Mouse (Mus musculus): ENCODE data around the gene BC049352. TPM values are rescaled to one million over a fixed set of nuclear protein-coding genes. Genes with fewer than 3 reads are reported as not detected.

The BC049352 gene
- total RNA-seq, 1 experiment from 2014 or later = not detected

DNA sequence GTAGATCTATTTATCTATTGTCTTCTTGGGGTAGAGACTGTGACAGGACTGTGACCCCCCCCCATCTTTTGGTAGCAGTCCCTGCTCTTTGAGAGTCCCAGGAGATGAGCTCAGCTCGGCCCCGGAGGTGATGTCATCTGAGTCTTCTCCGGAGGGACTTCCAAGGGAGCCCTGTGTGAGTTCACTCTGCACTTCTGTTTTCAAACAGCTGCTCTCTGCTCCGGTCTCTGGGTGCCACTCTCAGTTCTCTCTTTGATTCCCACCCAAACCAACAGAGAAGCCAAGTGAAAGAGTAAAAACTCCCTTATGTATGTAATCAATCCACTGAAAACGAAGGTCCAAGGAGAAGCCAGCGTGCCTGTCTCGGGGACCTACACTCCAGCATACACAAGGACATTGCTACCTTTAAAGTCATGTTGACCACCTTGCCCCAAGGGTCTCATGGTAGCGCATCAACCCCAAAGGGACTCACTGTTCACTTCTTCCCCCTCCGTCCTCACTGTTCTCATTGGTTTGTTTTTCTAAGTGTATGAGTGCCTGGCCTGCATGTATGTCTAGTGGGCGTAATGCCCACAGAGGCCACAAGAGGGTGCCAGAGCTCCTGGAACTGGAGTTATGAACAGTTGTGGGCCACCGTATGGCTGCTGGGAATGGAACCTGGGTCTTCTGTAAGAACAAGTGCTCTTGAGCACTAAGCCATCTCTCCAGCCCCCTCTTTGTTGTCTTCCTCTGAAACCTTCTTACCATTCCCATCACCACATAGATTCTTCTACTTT, 117.6 kb downstream of the BC049352 start:
- DNase-seq = peak; percentile 36

Small RNA genes lying within 50 kb of the gene (microRNA-seq; reads per million reads assigned to microRNA genes)
- gene Mir7086 = 0 reads per million in 2 experiments

Other genes starting within 250 kb of the BC049352 start
- 89.5 and 100 TPM in 2 replicates for gene Ube4a, start 216.4 kb upstream of the BC049352 start, total RNA-seq (2021)
- 2.2 and 14.5 TPM in 2 replicates for gene Cd3g, start 201.6 kb upstream of the BC049352 start, total RNA-seq (2021)
- gene Cd3d, start 200.2 kb upstream of the BC049352 start, total RNA-seq (2021) = 1.5 and 12.5 TPM in 2 replicates
- gene Cd3e, start 172.4 kb upstream of the BC049352 start, total RNA-seq (2021) = 1.8 and 19.1 TPM in 2 replicates
- 13.0 and 15.3 TPM in 2 replicates for gene Mpzl2, start 142.2 kb upstream of the BC049352 start, total RNA-seq (2021)
- gene Mpzl3, start 126.8 kb upstream of the BC049352 start, total RNA-seq (2021) = 5.2 and 7.7 TPM in 2 replicates
- gene Jaml, start 102.8 kb upstream of the BC049352 start, total RNA-seq (2021) = 1.0 and 3.4 TPM in 2 replicates
- gene Scn2b, start 64.2 kb upstream of the BC049352 start, total RNA-seq (2021) = 7.6 and 8.6 TPM in 2 replicates
- 0.56 and 0.59 TPM in 2 replicates for gene Scn4b, start 43.6 kb upstream of the BC049352 start, total RNA-seq (2021)
- gene Tmprss4, start 22.1 kb downstream of the BC049352 start, total RNA-seq (2021) = not detected in 2 replicates
- 1.6 and 4.4 TPM in 2 replicates for gene Il10ra, start 87.1 kb downstream of the BC049352 start, total RNA-seq (2021)
- gene Tmprss13, start 137.1 kb downstream of the BC049352 start, total RNA-seq (2021) = 0.15 TPM in 1 of 2 replicates, not detected in the other
- 110 and 140 TPM in 2 replicates for gene Fxyd6, start 188.2 kb downstream of the BC049352 start, total RNA-seq (2021)
- 3.0 and 6.3 TPM in 2 replicates for gene Fxyd2, start 217.7 kb downstream of the BC049352 start, total RNA-seq (2021)
- gene Dscaml1, start 244.6 kb downstream of the BC049352 start, total RNA-seq (2021) = 0.78 and 1.4 TPM in 2 replicates

Data from adrenal gland, postnatal 14 days (tissue).